Comparison of ENCODE assay signal across 8 mouse cellular contexts in the genomic region with DNA sequence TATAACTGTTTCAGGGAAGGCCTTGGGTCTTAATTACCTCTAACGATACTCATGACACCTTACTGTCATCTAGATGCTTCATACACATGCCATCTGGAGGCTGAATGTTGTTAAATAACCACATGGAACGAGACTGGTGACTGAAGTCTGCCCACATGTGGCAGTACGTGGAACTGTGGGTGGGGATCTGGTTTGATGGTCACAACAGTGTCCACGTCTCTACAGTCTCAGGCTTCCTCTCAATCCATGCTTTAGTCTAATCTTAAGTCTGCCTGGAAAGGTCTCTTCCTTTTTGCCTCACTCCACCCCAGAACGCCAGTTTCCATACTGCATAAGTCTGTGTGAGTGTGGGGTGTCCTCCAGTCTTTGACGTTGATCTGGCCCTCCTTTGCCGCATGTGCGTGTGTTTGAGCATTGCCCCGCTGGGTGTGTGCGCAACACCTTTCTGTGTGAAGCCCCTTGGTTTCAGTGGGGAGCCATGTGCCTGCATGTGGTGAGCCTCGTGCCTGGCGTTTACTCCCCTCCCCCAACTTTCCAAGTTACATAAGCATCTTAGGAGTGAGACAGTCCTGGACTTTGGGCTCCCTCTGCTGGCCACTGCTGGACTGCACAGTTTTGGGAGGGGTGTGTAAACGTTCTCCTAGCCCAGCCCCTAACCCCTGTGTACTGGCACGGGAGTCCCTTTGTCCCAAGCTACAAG. TPM values are rescaled to one million over a fixed set of nuclear protein-coding genes. Genes with fewer than 3 reads are reported as not detected.
A peak's percentile ranks its signal among the peaks of the same experiment; 100 is the strongest.
DNase-seq lines count a peak whose midpoint lies in the region; ATAC-seq and TF ChIP-seq lines count a peak whose summit lies in the region.

No protein-coding gene starts in this region.

- intact Hi-C loops in left cerebral cortex, postnatal 36 days (cut with DNase I): loop anchor here (1.0 to 10.0 kb wide), 5 partner anchors 107 to 285 kb away; partner anchors contain the start of genes Dcaf8, Pex19 and Vangl2

- no peak overlapping the region for H3K9ac ChIP-seq in intestine, postnatal 0 days (ENCODE audit: low read depth, low read length)

- peaks cover 69% of the 10 kb centered on the region for H3K4me1 ChIP-seq in embryonic facial prominence, embryonic 10.5 days
- 0 out of 2 replicates have a peak, but pooled peaks cover 6% of the 10 kb centered on the region for H3K4me1 ChIP-seq in intestine, postnatal 0 days (replicated peaks; ENCODE audit: control insufficient read depth, insufficient read depth, low read length)
- peaks cover 63% of the 10 kb centered on the region for H3K4me1 ChIP-seq in midbrain, embryonic 10.5 days

- H3K36me3 ChIP-seq in embryonic facial prominence, embryonic 10.5 days (replicated peaks): no peaks in the 10 kb centered on the region
- H3K36me3 ChIP-seq in intestine, postnatal 0 days (ENCODE audit: control insufficient read depth, insufficient read depth): no peaks in the 10 kb centered on the region
- H3K36me3 ChIP-seq in midbrain, embryonic 10.5 days: no peaks in the 10 kb centered on the region

- H3K4me3 ChIP-seq in embryonic facial prominence, embryonic 10.5 days: peak overlapping the region; percentile 50
- H3K4me3 ChIP-seq in intestine, postnatal 0 days (ENCODE audit: low read depth, low read length): peak overlapping the region; percentile 22; the same call in 1 of the 2 replicates
- H3K4me3 ChIP-seq in midbrain, embryonic 10.5 days: peak overlapping the region; percentile 44

- 6% methylated on average over 14 of the region's 14 CpGs for WGBS in embryonic facial prominence, embryonic 10.5 days
- WGBS in intestine, postnatal 0 days: 1% methylated on average over 14 of the region's 14 CpGs
- 6% methylated on average over 14 of the region's 14 CpGs for WGBS in midbrain, embryonic 10.5 days

- H3K4me2 ChIP-seq in intestine, postnatal 0 days (replicated peaks; ENCODE audit: low read depth): peak overlapping the region; percentile 74

- peaks cover 29% of the 10 kb centered on the region for H3K27me3 ChIP-seq in embryonic facial prominence, embryonic 10.5 days (replicated peaks; ENCODE audit: low read depth, poor library complexity, severe bottlenecking)
- H3K27me3 ChIP-seq in intestine, postnatal 0 days (replicated peaks; ENCODE audit: control insufficient read depth, insufficient read depth, low read length): no peaks in the 10 kb centered on the region
- peaks cover 32% of the 10 kb centered on the region for H3K27me3 ChIP-seq in midbrain, embryonic 10.5 days (ENCODE audit: low read depth, poor library complexity, severe bottlenecking)

- H3K27ac ChIP-seq in embryonic facial prominence, embryonic 10.5 days (replicated peaks): peak overlapping the region; percentile 92
- 0 out of 2 replicates have a peak overlapping the region, but pooled peaks have one; percentile 2 for H3K27ac ChIP-seq in intestine, postnatal 0 days (ENCODE audit: low read depth, low read length)
- H3K27ac ChIP-seq in midbrain, embryonic 10.5 days (replicated peaks): peak overlapping the region; percentile 92

- H3K9me3 ChIP-seq in embryonic facial prominence, embryonic 10.5 days: no peaks in the 10 kb centered on the region
- H3K9me3 ChIP-seq in intestine, postnatal 0 days (ENCODE audit: control insufficient read depth): no peaks in the 10 kb centered on the region
- H3K9me3 ChIP-seq in midbrain, embryonic 10.5 days (replicated peaks): no peaks in the 10 kb centered on the region

- ATAC-seq in granulocyte monocyte progenitor cell, adult 5-6 weeks (replicated peaks; ENCODE audit: poor library complexity, severe bottlenecking): peak; percentile 19
- ATAC-seq in intestine, postnatal 0 days: peak; percentile 39

- peak; percentile 93 for TF ChIP-seq CTCF in intestine, postnatal 0 days (IDR thresholded peaks at IDR 0.05; ENCODE audit: low read depth)

- DNase-seq in adrenal gland, postnatal 14 days: peak; percentile 94
- peak; percentile 95 for DNase-seq in embryonic facial prominence, embryonic 10.5 days (ENCODE audit: low spot score)
- DNase-seq in left cerebral cortex, postnatal 36 days (ENCODE audit: low spot score in 2 of 2): peak; percentile 84 to 90
- peak; percentile 94 for DNase-seq in midbrain, embryonic 10.5 days (ENCODE audit: low spot score)
- peak; percentile 96 for DNase-seq in right cerebral cortex, postnatal 4 days
- peak; percentile 90 for DNase-seq in yolk sac, embryonic 10.5 days (ENCODE audit: low spot score)

RNA-seq across cellular contexts. Expression of gene Atp1a2, which starts 12.0 kb away (rescaled TPM):
- total RNA-seq in adrenal gland, postnatal 14 days (2021): 315 and 342 TPM in 2 replicates
- 1.2 and 1.4 TPM in 2 replicates for polyA plus RNA-seq in embryonic facial prominence, embryonic 10.5 days (2016; fragmentation: Nextera tagmentation; extraction: Ambion mirVana)
- not detected in 2 replicates for total RNA-seq in granulocyte monocyte progenitor cell, adult 5-6 weeks (2014; fragmentation: Nextera tagmentation)
- total RNA-seq in granulocyte monocyte progenitor cell, adult 5-6 weeks (2017): not detected in 2 replicates
- polyA plus RNA-seq in intestine, postnatal 0 days (2015; fragmentation: Nextera tagmentation; extraction: Ambion mirVana): 1.9 and 2.8 TPM in 2 replicates
- 100 to 1,000 TPM; 590 to 654 TPM for total RNA-seq in left cerebral cortex, postnatal 36 days (2021)
- 3.0 and 4.3 TPM in 2 replicates for polyA plus RNA-seq in midbrain, embryonic 10.5 days (2016; fragmentation: Nextera tagmentation; extraction: Ambion mirVana)

RNA-seq across cellular contexts. Expression of gene Kcnj9, which starts 19.3 kb away (rescaled TPM):
- 0.07 and 0.30 TPM in 2 replicates for total RNA-seq in adrenal gland, postnatal 14 days (2021)
- polyA plus RNA-seq in embryonic facial prominence, embryonic 10.5 days (2016; fragmentation: Nextera tagmentation; extraction: Ambion mirVana): 0.10 and 0.11 TPM in 2 replicates
- total RNA-seq in granulocyte monocyte progenitor cell, adult 5-6 weeks (2014; fragmentation: Nextera tagmentation): not detected in 2 replicates
- not detected in 2 replicates for total RNA-seq in granulocyte monocyte progenitor cell, adult 5-6 weeks (2017)
- polyA plus RNA-seq in intestine, postnatal 0 days (2015; fragmentation: Nextera tagmentation; extraction: Ambion mirVana): 0.05 TPM in 1 of 2 replicates, not detected in the other
- 100 to 1,000 TPM; 134 to 136 TPM for total RNA-seq in left cerebral cortex, postnatal 36 days (2021)
- 0.23 and 0.61 TPM in 2 replicates for polyA plus RNA-seq in midbrain, embryonic 10.5 days (2016; fragmentation: Nextera tagmentation; extraction: Ambion mirVana)

RNA-seq across cellular contexts. Expression of gene Kcnj10, which starts 31.2 kb away (rescaled TPM):
- 0.70 and 0.79 TPM in 2 replicates for total RNA-seq in adrenal gland, postnatal 14 days (2021)
- 0.09 and 0.15 TPM in 2 replicates for polyA plus RNA-seq in embryonic facial prominence, embryonic 10.5 days (2016; fragmentation: Nextera tagmentation; extraction: Ambion mirVana)
- 0.32 TPM in 1 of 2 replicates, not detected in the other for total RNA-seq in granulocyte monocyte progenitor cell, adult 5-6 weeks (2014; fragmentation: Nextera tagmentation)
- total RNA-seq in granulocyte monocyte progenitor cell, adult 5-6 weeks (2017): 0.46 TPM in 1 of 2 replicates, not detected in the other
- polyA plus RNA-seq in intestine, postnatal 0 days (2015; fragmentation: Nextera tagmentation; extraction: Ambion mirVana): 0.16 and 0.17 TPM in 2 replicates
- 10 to 100 TPM; 86.8 to 97.1 TPM for total RNA-seq in left cerebral cortex, postnatal 36 days (2021)
- polyA plus RNA-seq in midbrain, embryonic 10.5 days (2016; fragmentation: Nextera tagmentation; extraction: Ambion mirVana): 0.46 and 0.75 TPM in 2 replicates

RNA-seq across cellular contexts. Expression of gene Igsf8, which starts 48.4 kb away (rescaled TPM):
- total RNA-seq in adrenal gland, postnatal 14 days (2021): 23.9 and 26.1 TPM in 2 replicates
- polyA plus RNA-seq in embryonic facial prominence, embryonic 10.5 days (2016; fragmentation: Nextera tagmentation; extraction: Ambion mirVana): 33.7 and 39.5 TPM in 2 replicates
- total RNA-seq in granulocyte monocyte progenitor cell, adult 5-6 weeks (2014; fragmentation: Nextera tagmentation): 53.7 and 58.4 TPM in 2 replicates
- total RNA-seq in granulocyte monocyte progenitor cell, adult 5-6 weeks (2017): 24.8 and 25.0 TPM in 2 replicates
- polyA plus RNA-seq in intestine, postnatal 0 days (2015; fragmentation: Nextera tagmentation; extraction: Ambion mirVana): 17.7 and 17.8 TPM in 2 replicates
- total RNA-seq in left cerebral cortex, postnatal 36 days (2021): 100 to 1,000 TPM; 253 to 300 TPM
- 50.2 and 62.4 TPM in 2 replicates for polyA plus RNA-seq in midbrain, embryonic 10.5 days (2016; fragmentation: Nextera tagmentation; extraction: Ambion mirVana)

RNA-seq across cellular contexts. Expression of gene Atp1a4, which starts 51.6 kb away (rescaled TPM):
- total RNA-seq in adrenal gland, postnatal 14 days (2021): 0.22 and 0.41 TPM in 2 replicates
- not detected in 2 replicates for polyA plus RNA-seq in embryonic facial prominence, embryonic 10.5 days (2016; fragmentation: Nextera tagmentation; extraction: Ambion mirVana)
- total RNA-seq in granulocyte monocyte progenitor cell, adult 5-6 weeks (2014; fragmentation: Nextera tagmentation): not detected in 2 replicates
- total RNA-seq in granulocyte monocyte progenitor cell, adult 5-6 weeks (2017): not detected in 2 replicates
- polyA plus RNA-seq in intestine, postnatal 0 days (2015; fragmentation: Nextera tagmentation; extraction: Ambion mirVana): not detected in 2 replicates
- not detected for total RNA-seq in left cerebral cortex, postnatal 36 days (2021)
- not detected in 2 replicates for polyA plus RNA-seq in midbrain, embryonic 10.5 days (2016; fragmentation: Nextera tagmentation; extraction: Ambion mirVana)

Comparison
In these comparisons a context has a peak if more than half of its experiments do, and no peak if none do; other contexts are left out.
1. Peak in every context shown above with its lines: DNase-seq, ATAC-seq, H3K4me3 ChIP-seq and H3K27ac ChIP-seq.
2. H3K27ac ChIP-seq: peak in every context shown above with its lines; median percentile 92 in embryonic facial prominence, embryonic 10.5 days; 92 in midbrain, embryonic 10.5 days; 2 in intestine, postnatal 0 days.
3. RNA of gene Atp1a2, which starts 12.0 kb away (total RNA-seq): 590 to 654 TPM in left cerebral cortex, postnatal 36 days and 315 to 342 TPM in adrenal gland, postnatal 14 days; not detected in granulocyte monocyte progenitor cell, adult 5-6 weeks; every median in the first group is over 100 times any median in the second.
4. RNA of gene Kcnj9, which starts 19.3 kb away (total RNA-seq): 134 to 136 TPM in left cerebral cortex, postnatal 36 days; 0.07 to 0.30 TPM in adrenal gland, postnatal 14 days and not detected in granulocyte monocyte progenitor cell, adult 5-6 weeks; every median in the first group is over 100 times any median in the second.
5. RNA of gene Kcnj10, which starts 31.2 kb away (total RNA-seq): 86.8 to 97.1 TPM in left cerebral cortex, postnatal 36 days; 0.70 to 0.79 TPM in adrenal gland, postnatal 14 days and 0.32 to 0.46 TPM in granulocyte monocyte progenitor cell, adult 5-6 weeks; every median in the first group is over 10 times any median in the second.